8 mouse cellular contexts compared by ENCODE assay signal in the genomic region with DNA sequence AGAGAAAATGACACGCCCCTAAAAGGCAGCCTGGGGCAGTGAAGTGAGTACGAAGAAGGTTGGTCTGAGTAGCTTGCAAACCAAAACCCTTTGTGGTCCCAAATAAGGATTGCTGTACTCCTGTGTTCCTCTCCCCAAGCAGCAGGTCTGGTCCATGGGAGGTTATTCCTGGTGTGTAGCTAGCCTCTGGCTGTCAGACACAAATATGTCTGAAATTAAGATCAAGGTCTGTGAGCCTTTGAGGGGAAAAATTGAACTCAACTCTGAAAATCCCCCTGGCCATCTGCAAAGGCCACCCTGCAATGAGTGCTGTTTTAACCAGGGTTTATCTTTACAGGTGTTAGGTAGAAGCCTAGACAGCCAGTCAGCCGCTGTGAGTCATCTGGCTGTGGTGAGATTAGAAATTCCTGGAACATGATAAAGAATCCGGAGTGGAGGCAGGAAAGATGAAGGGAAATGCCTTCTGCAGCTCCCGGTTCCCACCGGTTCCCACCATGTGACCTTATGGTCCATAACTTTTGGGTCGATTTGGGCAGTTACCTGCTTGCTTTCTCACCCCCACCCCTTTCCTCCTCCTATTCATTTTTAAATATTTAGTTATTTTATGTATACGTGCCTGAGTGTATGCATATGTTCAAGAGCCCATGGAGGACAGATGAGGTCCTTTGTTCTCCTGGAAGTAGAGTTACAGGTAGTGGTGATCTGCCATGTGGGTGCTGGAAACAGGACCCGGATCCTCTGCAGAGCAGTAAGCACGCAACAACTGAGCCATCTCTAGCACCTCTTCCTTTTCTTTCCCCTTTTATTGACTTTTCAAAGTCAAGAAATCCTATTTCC.
DNase-seq lines count a peak whose midpoint lies in the region; ATAC-seq lines count a peak whose summit lies in the region.

No protein-coding gene starts in this region.

- WGBS in heart, embryonic 15.5 days = 7% methylated on average over 10 of the region's 10 CpGs
- WGBS in embryonic facial prominence, embryonic 13.5 days = 7% methylated on average over 10 of the region's 10 CpGs
- WGBS in limb, embryonic 12.5 days = 8% methylated on average over 10 of the region's 10 CpGs

- intact Hi-C loops in gastrocnemius, postnatal 36 days (cut with DNase I) = loop anchor here (2.0 to 10.0 kb wide), 3 partner anchors 231 to 649 kb away; a partner anchor contains a TSS
- intact Hi-C loops in left cerebral cortex, postnatal 10 days (cut with DNase I) = loop anchor here (1.0 to 5.0 kb wide), 2 partner anchors 231 to 378 kb away; a partner anchor contains a TSS

- H3K4me1 ChIP-seq in heart, embryonic 15.5 days (replicated peaks) = peaks cover 11% of the 10 kb centered on the region
- H3K4me1 ChIP-seq in embryonic facial prominence, embryonic 13.5 days = peaks cover 5% of the 10 kb centered on the region; the same call in 1 of the 2 replicates
- H3K4me1 ChIP-seq in limb, embryonic 12.5 days (replicated peaks) = 0 out of 2 replicates have a peak, but pooled peaks cover 6% of the 10 kb centered on the region

- H3K4me2 ChIP-seq in heart, embryonic 15.5 days = peak overlapping the region; percentile 91
- peak overlapping the region; percentile 79 for H3K4me2 ChIP-seq in embryonic facial prominence, embryonic 13.5 days
- H3K4me2 ChIP-seq in limb, embryonic 12.5 days = peak overlapping the region; percentile 71

- H3K9me3 ChIP-seq in heart, embryonic 15.5 days (replicated peaks) = no peaks in the 10 kb centered on the region
- H3K9me3 ChIP-seq in embryonic facial prominence, embryonic 13.5 days = no peaks in the 10 kb centered on the region
- H3K9me3 ChIP-seq in limb, embryonic 12.5 days = no peaks in the 10 kb centered on the region

- no peak for ATAC-seq in heart, embryonic 15.5 days (replicated peaks; ENCODE audit: insufficient number of reproducible peaks, insufficient read depth, low FRiP score, low read depth)
- no peak for ATAC-seq in embryonic facial prominence, embryonic 13.5 days (ENCODE audit: insufficient number of reproducible peaks, insufficient read depth, low FRiP score, low TSS enrichment, low read depth)
- ATAC-seq in limb, embryonic 12.5 days (ENCODE audit: insufficient number of reproducible peaks, insufficient read depth, low FRiP score, low TSS enrichment, low read depth) = no peak

- DNase-seq in heart, adult 11 months = no peak
- DNase-seq in neural tube, embryonic 10.5 days (ENCODE audit: extremely low spot score, low spot score) = peak; percentile 28
- no peak for DNase-seq in T-cell, adult 2 months (ENCODE audit: low spot score)
- DNase-seq in gastrocnemius, postnatal 36 days = no peak
- no peak for DNase-seq in left cerebral cortex, postnatal 10 days (ENCODE audit: extremely low spot score in 1 of 2, low spot score in 2 of 2)

- H3K27ac ChIP-seq in heart, embryonic 15.5 days = no peak overlapping the region
- H3K27ac ChIP-seq in embryonic facial prominence, embryonic 13.5 days = no peak overlapping the region
- no peak overlapping the region for H3K27ac ChIP-seq in limb, embryonic 12.5 days

- no peaks in the 10 kb centered on the region for H3K36me3 ChIP-seq in heart, embryonic 15.5 days
- H3K36me3 ChIP-seq in embryonic facial prominence, embryonic 13.5 days = no peaks in the 10 kb centered on the region
- no peaks in the 10 kb centered on the region for H3K36me3 ChIP-seq in limb, embryonic 12.5 days

- peak overlapping the region; percentile 59 for H3K4me3 ChIP-seq in heart, embryonic 15.5 days
- H3K4me3 ChIP-seq in embryonic facial prominence, embryonic 13.5 days = peak overlapping the region; percentile 50
- no peak overlapping the region for H3K4me3 ChIP-seq in limb, embryonic 12.5 days (replicated peaks)

- peaks cover 19% of the 10 kb centered on the region for H3K27me3 ChIP-seq in heart, embryonic 15.5 days
- H3K27me3 ChIP-seq in embryonic facial prominence, embryonic 13.5 days = peaks cover 51% of the 10 kb centered on the region
- peaks cover 61% of the 10 kb centered on the region for H3K27me3 ChIP-seq in limb, embryonic 12.5 days

- H3K9ac ChIP-seq in heart, embryonic 15.5 days = no peak overlapping the region
- H3K9ac ChIP-seq in embryonic facial prominence, embryonic 13.5 days = no peak overlapping the region
- no peak overlapping the region for H3K9ac ChIP-seq in limb, embryonic 12.5 days (replicated peaks)
